In the genomic region with DNA sequence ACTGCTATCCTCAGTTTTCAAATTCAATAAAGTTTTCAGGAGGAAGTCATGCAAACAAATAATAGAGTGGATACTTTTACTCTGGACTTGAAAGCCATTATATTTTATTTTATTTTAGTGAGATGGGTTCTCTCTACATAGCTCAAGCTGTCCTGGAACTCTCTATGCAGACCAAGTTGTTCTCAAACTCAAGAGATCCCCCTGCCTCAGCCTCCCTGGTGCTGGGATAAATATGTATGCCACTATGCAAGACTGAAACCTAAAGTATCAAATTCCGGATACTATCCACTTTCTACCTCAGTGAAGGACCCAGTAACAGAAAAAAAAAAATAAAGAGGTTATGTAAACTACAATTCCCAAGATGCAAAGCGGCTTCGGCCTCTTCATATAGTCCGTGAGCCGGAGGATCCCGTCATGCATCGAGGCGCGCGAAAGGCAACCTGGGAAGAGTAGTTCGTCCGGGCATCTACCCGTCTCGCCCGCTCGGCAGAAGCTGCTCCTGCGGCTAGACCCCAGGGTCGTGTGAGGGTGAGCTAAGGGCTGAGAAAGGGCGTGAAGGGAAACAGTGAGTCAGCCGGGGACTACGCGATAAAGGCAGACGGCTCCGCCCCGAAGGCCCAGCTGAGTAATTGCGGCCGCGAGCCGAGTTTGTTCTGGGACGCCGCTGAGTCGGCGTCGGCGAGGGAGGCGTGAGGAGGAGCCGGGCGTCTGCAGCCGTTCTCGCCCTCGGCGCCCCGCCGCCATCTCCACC, we compare ENCODE assay signal across 8 mouse cellular contexts. TPM values are rescaled to one million over a fixed set of nuclear protein-coding genes. Genes with fewer than 3 reads are reported as not detected.
DNase-seq lines count a peak whose midpoint lies in the region; ATAC-seq and TF ChIP-seq lines count a peak whose summit lies in the region.

Gene Kbtbd7, plus strand, starts transcription at position 533 of the 751 bp plus-strand sequence.

- no peaks in the 10 kb centered on the region for H3K27me3 ChIP-seq in hindbrain, postnatal 0 days (ENCODE audit: insufficient read depth, low read length)
- H3K27me3 ChIP-seq in megakaryocyte, embryonic 14.5 days (replicated peaks): no peaks in the 10 kb centered on the region

- peak within 1 kb of the TSS; percentile 83 for H3K4me3 ChIP-seq in gastrocnemius, adult 2 months
- peak within 1 kb of the TSS; percentile 49 for H3K4me3 ChIP-seq in hindbrain, postnatal 0 days (ENCODE audit: low read length)
- peak within 1 kb of the TSS; percentile 55 for H3K4me3 ChIP-seq in left cerebral cortex, adult 2 months
- H3K4me3 ChIP-seq in megakaryocyte, embryonic 14.5 days (replicated peaks): peak within 1 kb of the TSS; percentile 90

- no peaks in the 10 kb centered on the region for H3K4me1 ChIP-seq in hindbrain, postnatal 0 days (ENCODE audit: insufficient read depth, low read length)
- peaks cover 32% of the 10 kb centered on the region for H3K4me1 ChIP-seq in megakaryocyte, embryonic 14.5 days

- peak; percentile 94 for DNase-seq in ZHBTc4 (ENCODE audit: low read depth, low spot score)
- peak; percentile 96 for DNase-seq in gastrocnemius, adult 2 months
- peak; percentile 97 for DNase-seq in hindbrain, postnatal 0 days (ENCODE audit: low spot score)
- DNase-seq in left cerebral cortex, adult 2 months (ENCODE audit: extremely low spot score in 1 of 2, low spot score in 2 of 2): peak; percentile 87 to 93
- peak; percentile 96 for DNase-seq in right cerebral cortex, postnatal 10 days (ENCODE audit: low spot score in 2 of 2)
- peak; percentile 83 for DNase-seq in urinary bladder, postnatal 25 days (ENCODE audit: low spot score)

- no peaks in the 10 kb centered on the region for H3K36me3 ChIP-seq in hindbrain, postnatal 0 days (ENCODE audit: insufficient read depth, low read length)
- H3K36me3 ChIP-seq in megakaryocyte, embryonic 14.5 days (replicated peaks; ENCODE audit: low read length): peaks cover 39% of the 10 kb centered on the region

- H3K9ac ChIP-seq in hindbrain, postnatal 0 days (replicated peaks; ENCODE audit: low read length): peak within 1 kb of the TSS; percentile 63

- ATAC-seq in common myeloid progenitor, adult 5-6 weeks (replicated peaks; ENCODE audit: low read depth, poor library complexity, severe bottlenecking): peak; percentile 99
- ATAC-seq in hindbrain, postnatal 0 days: peak; percentile 98

- WGBS in hindbrain, postnatal 0 days: under 1% methylated on average over 44 of the region's 44 CpGs

- intact Hi-C loops in gastrocnemius, adult 2 months (cut with DNase I): loop anchor here (2.0 kb wide), 1 partner anchor 33 kb away; no protein-coding TSS in a partner anchor
- intact Hi-C loops in left cerebral cortex, adult 2 months (cut with DNase I): loop anchor here (2.0 kb wide), 1 partner anchor 25 kb away; the partner anchor contains the start of gene Kbtbd6

- no peaks in the 10 kb centered on the region for H3K9me3 ChIP-seq in hindbrain, postnatal 0 days (ENCODE audit: low read length)
- peaks cover 9% of the 10 kb centered on the region for H3K9me3 ChIP-seq in megakaryocyte, embryonic 14.5 days

- peak within 1 kb of the TSS; percentile 92 for H3K27ac ChIP-seq in gastrocnemius, adult 2 months
- H3K27ac ChIP-seq in hindbrain, postnatal 0 days: peak within 1 kb of the TSS; percentile 85
- H3K27ac ChIP-seq in left cerebral cortex, adult 2 months: peak within 1 kb of the TSS; percentile 83

- no peak for TF ChIP-seq CTCF in gastrocnemius, adult 2 months (IDR thresholded peaks at IDR 0.05)
- no peak for TF ChIP-seq CTCF in hindbrain, postnatal 0 days (IDR thresholded peaks at IDR 0.05; ENCODE audit: low read depth)
- TF ChIP-seq CTCF in left cerebral cortex, adult 2 months (IDR thresholded peaks at IDR 0.05): no peak

- peak within 1 kb of the TSS; percentile 55 for H3K4me2 ChIP-seq in hindbrain, postnatal 0 days (ENCODE audit: low read depth, low read length)

RNA-seq across cellular contexts. Expression of gene Kbtbd7, which starts in this region (rescaled TPM):
- total RNA-seq in common myeloid progenitor, adult 5-6 weeks (2017): 13.9 and 15.3 TPM in 2 replicates
- 1 to 10 TPM; 5.4 to 7.2 TPM for total RNA-seq in gastrocnemius, adult 2 months (2021)
- 27.0 and 27.8 TPM in 2 replicates for total RNA-seq in hindbrain, postnatal 0 days (2014; rRNA removed)
- polyA plus RNA-seq in hindbrain, postnatal 0 days (2015; fragmentation: Nextera tagmentation; extraction: Ambion mirVana): 10.2 and 10.7 TPM in 2 replicates
- 10 to 100 TPM; 38.2 to 38.8 TPM for total RNA-seq in left cerebral cortex, adult 2 months (2021)
- polyA plus RNA-seq in megakaryocyte, embryonic 14.5 days (2012; ENCODE audit: insufficient read depth, low replicate concordance): 1.2 and 3.8 TPM in 2 replicates

Comparison
In these comparisons a context has a peak if more than half of its experiments do, and no peak if none do; other contexts are left out.
1. Peak in every context shown above with its lines: DNase-seq, ATAC-seq, H3K4me3 ChIP-seq and H3K27ac ChIP-seq.